Mouse (Mus musculus): ENCODE data around the gene Slc17a9. TPM values are rescaled to one million over a fixed set of nuclear protein-coding genes. Genes with fewer than 3 reads are reported as not detected.

Slc17a9 gene
- polyA plus RNA-seq, 1 experiment from 2014 or later: 0.42 TPM

DNA sequence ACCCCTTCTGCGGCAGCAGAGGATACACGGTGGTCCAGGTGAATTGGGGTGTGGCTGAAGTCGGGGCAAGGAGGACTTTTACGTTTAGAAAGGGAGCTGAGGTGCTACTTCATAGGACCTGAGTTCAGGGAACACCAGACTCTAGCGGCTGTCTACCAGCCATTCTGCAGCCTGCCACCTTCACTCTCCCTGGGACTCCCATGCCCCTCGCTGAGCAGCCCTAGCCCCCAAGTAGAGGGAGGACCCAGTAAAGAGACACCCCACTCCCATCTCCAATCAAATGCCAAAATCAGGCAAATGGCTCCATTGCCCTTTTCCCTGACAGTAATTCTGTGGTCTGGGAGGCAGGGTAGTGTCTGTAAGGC lies 333 bp downstream of the Slc17a9 start:
- Histone ChIP-seq H3K9me3 (ENCODE audit: control insufficient read depth, low read length) (no peaks in the 10 kb centered on the region), H3K4me2 (ENCODE audit: low read depth) (no peak overlapping the region), H3K4me1 (ENCODE audit: control insufficient read depth, insufficient read depth, low read length) (no peaks in the 10 kb centered on the region), H3K27ac (ENCODE audit: low read depth, low read length) (no peak overlapping the region), H3K4me3 (ENCODE audit: low read depth, low read length) (no peak overlapping the region), H3K36me3 (ENCODE audit: control insufficient read depth, insufficient read depth, low read length) (peaks cover 9% of the 10 kb centered on the region), H3K9ac (ENCODE audit: low read length) (no peak overlapping the region), H3K27me3 (ENCODE audit: control insufficient read depth, insufficient read depth, low read length) (no peaks in the 10 kb centered on the region)
- no peak for DNase-seq (ENCODE audit: low spot score)
- ATAC-seq (ENCODE audit: insufficient read depth, low FRiP score, low TSS enrichment): no peak
- WGBS: 5% methylated on average over 6 of the region's 6 CpGs

DNA sequence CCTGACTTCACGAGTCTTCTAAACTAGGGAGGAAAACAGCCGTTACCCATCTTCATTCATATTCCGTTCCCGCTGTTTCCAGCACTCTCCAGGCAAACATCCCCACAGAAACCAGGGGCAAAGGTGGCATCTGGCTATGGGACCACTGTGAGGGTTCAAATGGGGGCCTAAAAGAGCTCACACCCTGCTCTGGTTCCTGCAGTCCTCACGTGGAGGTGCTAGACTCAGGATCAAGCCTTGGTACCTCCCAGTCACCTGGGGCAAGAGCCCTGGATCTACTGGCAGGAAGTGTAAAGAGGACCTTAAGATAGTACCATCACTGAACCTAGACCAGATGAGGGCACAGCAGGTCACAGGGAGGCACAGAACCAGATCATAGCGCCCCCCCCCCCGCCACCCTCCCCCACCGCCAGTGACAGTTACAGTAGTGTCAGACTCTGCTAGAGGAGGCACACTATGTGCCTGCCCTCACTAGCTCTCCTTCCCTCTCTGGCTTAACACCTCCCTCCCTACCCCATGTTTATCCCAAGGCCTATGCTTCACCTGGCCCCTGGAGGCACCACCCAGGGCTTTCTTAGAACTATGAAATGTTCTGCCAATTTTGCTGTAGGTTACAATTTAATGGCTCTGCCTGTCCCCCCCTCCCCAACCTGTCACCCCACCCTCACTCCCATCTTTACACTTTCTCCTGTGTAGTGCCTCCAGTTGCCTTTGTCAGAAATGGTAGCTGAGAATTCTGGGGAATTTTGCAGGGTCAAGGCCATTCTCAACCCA lies 980 bp downstream of the Slc17a9 start:
- peaks cover 9% of the 10 kb centered on the region for H3K36me3 ChIP-seq (ENCODE audit: control insufficient read depth, insufficient read depth, low read length)
- H3K4me2 ChIP-seq (ENCODE audit: low read depth): no peak overlapping the region
- 44% methylated on average over 8 of the region's 8 CpGs for WGBS
- ATAC-seq (ENCODE audit: insufficient read depth, low FRiP score, low TSS enrichment) (no peak), DNase-seq (ENCODE audit: low spot score) (no peak)
- H3K27ac ChIP-seq (ENCODE audit: low read depth, low read length): no peak overlapping the region
- no peaks in the 10 kb centered on the region for H3K9me3 ChIP-seq (ENCODE audit: control insufficient read depth, low read length)
- H3K9ac ChIP-seq (ENCODE audit: low read length): no peak overlapping the region
- no peaks in the 10 kb centered on the region for H3K4me1 ChIP-seq (ENCODE audit: control insufficient read depth, insufficient read depth, low read length)
- H3K27me3 ChIP-seq (ENCODE audit: control insufficient read depth, insufficient read depth, low read length): no peaks in the 10 kb centered on the region
- H3K4me3 ChIP-seq (ENCODE audit: low read depth, low read length): no peak overlapping the region

DNA sequence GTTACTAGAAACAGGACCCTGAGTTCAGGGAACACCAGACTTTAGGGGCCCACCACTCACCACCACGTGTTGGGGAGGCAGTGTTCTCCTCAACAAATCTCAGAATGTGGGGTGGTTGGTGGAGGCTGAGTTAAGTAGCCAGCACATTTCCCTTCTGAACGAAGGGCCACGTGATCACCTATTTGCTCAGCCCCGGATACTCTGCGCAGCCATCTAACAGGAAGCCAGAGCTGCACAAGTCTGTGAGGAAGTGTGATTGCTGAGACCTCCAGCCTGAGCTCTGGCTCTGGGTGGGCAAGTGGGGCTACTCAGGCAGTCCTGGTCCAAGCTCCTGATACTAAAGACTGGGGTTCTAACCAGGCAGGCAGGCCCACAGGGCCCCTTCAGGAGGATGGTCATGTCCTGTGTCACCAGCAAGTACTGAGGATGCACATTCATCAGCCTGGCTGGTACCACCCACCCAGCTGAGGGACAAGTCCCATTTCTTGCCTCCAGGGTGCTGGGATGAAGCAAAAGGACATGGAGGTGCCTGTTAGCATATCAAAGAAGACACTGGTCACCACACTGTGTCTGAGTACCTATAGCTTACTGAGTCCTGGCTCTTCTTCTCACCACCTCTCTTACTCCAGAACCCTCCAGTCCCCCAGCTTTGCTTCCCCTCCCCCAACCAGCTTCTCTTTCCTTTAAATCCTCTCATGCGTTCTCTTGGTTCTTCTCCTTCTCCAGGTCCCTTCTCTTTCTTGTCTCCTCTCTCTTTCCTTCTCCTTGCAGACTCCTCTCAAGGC lies 1.8 kb downstream of the Slc17a9 start:
- no peak overlapping the region for H3K4me3 ChIP-seq (ENCODE audit: low read depth, low read length)
- 78% methylated on average over 6 of the region's 6 CpGs for WGBS
- H3K9me3 ChIP-seq (ENCODE audit: control insufficient read depth, low read length): no peaks in the 10 kb centered on the region
- no peaks in the 10 kb centered on the region for H3K4me1 ChIP-seq (ENCODE audit: control insufficient read depth, insufficient read depth, low read length)
- H3K27me3 ChIP-seq (ENCODE audit: control insufficient read depth, insufficient read depth, low read length): no peaks in the 10 kb centered on the region
- no peak overlapping the region for H3K27ac ChIP-seq (ENCODE audit: low read depth, low read length)
- peaks cover 8% of the 10 kb centered on the region for H3K36me3 ChIP-seq (ENCODE audit: control insufficient read depth, insufficient read depth, low read length)
- ATAC-seq (ENCODE audit: insufficient read depth, low FRiP score, low TSS enrichment): no peak
- no peak overlapping the region for H3K9ac ChIP-seq (ENCODE audit: low read length)
- no peak overlapping the region for H3K4me2 ChIP-seq (ENCODE audit: low read depth)
- DNase-seq (ENCODE audit: low spot score): no peak

DNA sequence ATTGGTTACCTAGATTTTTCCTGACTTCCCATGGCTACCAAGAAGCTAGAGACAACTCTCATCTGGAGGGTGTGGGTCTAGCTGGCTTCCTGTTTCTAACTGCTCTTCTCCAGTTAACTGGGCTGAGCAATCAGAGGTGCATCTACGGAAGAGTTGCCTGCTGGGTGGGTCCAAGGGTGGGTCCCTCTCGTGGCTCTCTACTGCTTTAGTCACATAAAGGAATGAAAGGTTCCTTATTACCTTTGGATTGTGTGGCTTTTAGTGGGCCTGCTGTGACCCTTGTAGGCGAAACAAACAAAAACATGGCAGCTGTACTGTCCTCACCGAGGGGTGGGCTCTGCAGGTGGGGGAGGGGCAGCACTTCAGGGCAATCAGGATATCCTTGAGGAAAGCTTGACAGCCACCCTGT lies 2.6 kb downstream of the Slc17a9 start:
- no peak for DNase-seq (ENCODE audit: low spot score)
- Histone ChIP-seq H3K36me3 (ENCODE audit: control insufficient read depth, insufficient read depth, low read length) (peaks cover 4% of the 10 kb centered on the region; the same call in 1 of the 2 replicates), H3K27me3 (ENCODE audit: control insufficient read depth, insufficient read depth, low read length) (no peaks in the 10 kb centered on the region), H3K27ac (ENCODE audit: low read depth, low read length) (no peak overlapping the region), H3K4me3 (ENCODE audit: low read depth, low read length) (no peak overlapping the region), H3K9me3 (ENCODE audit: control insufficient read depth, low read length) (no peaks in the 10 kb centered on the region), H3K4me1 (ENCODE audit: control insufficient read depth, insufficient read depth, low read length) (no peaks in the 10 kb centered on the region), H3K9ac (ENCODE audit: low read length) (no peak overlapping the region), H3K4me2 (ENCODE audit: low read depth) (no peak overlapping the region)
- no peak for ATAC-seq (ENCODE audit: insufficient read depth, low FRiP score, low TSS enrichment)
- WGBS: 47% methylated on average over 4 of the region's 4 CpGs

DNA sequence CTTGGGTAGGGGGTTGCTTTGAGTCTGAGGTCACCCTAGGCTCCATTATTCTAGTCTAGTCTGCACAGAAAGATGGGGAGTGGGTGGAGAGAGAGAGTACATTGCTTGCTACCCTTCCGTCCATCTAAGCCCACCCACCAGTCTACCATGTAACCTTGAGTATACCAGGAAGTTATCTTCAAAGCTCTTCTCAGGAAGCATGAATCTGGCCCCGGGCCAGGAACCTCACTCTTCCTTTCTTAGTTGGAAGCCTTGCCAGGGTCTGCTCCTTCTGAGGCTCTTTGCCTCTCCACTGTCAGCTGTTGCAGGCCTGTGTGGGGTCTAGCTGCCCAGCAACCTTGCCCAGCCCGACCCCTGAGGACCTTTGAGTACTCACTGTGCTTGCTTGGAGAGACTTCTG lies 6.0 kb downstream of the Slc17a9 start:
- Histone ChIP-seq H3K9ac (ENCODE audit: low read length) (no peak overlapping the region), H3K9me3 (ENCODE audit: control insufficient read depth, low read length) (no peaks in the 10 kb centered on the region), H3K4me3 (ENCODE audit: low read depth, low read length) (no peak overlapping the region), H3K4me1 (ENCODE audit: control insufficient read depth, insufficient read depth, low read length) (no peaks in the 10 kb centered on the region), H3K4me2 (ENCODE audit: low read depth) (no peak overlapping the region), H3K36me3 (ENCODE audit: control insufficient read depth, insufficient read depth, low read length) (no peaks in the 10 kb centered on the region), H3K27ac (ENCODE audit: low read depth, low read length) (no peak overlapping the region), H3K27me3 (ENCODE audit: control insufficient read depth, insufficient read depth, low read length) (no peaks in the 10 kb centered on the region)
- no peak for ATAC-seq (ENCODE audit: insufficient read depth, low FRiP score, low TSS enrichment)
- no peak for DNase-seq (ENCODE audit: low spot score)
- 70% methylated on average over 3 of the region's 3 CpGs for WGBS

DNA sequence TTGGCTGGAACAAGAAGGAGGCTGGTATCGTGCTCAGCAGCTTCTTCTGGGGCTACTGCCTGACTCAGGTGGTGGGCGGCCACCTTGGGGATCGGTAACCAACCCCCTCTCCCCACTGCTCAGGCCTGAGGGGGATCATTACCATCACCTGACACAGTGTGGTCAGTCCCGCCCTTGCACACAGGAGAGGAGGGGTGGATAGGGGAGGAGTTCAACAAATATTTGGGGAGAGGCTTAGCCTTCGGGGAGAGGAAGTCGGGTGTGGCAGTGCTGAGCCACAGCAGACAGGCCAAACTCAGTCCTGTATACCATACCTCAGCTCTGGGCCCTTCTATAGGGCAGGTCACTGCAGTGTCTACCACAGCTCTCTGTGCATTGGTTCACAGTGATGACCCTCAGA lies 6.9 kb downstream of the Slc17a9 start:
- H3K27ac ChIP-seq (ENCODE audit: low read depth, low read length): no peak overlapping the region
- WGBS: 67% methylated on average over 6 of the region's 6 CpGs
- H3K36me3 ChIP-seq (ENCODE audit: control insufficient read depth, insufficient read depth, low read length): no peaks in the 10 kb centered on the region
- no peak for ATAC-seq (ENCODE audit: insufficient read depth, low FRiP score, low TSS enrichment)
- no peak for DNase-seq (ENCODE audit: low spot score)
- no peaks in the 10 kb centered on the region for H3K4me1 ChIP-seq (ENCODE audit: control insufficient read depth, insufficient read depth, low read length)
- no peak overlapping the region for H3K4me2 ChIP-seq (ENCODE audit: low read depth)
- no peaks in the 10 kb centered on the region for H3K9me3 ChIP-seq (ENCODE audit: control insufficient read depth, low read length)
- H3K9ac ChIP-seq (ENCODE audit: low read length): no peak overlapping the region
- H3K27me3 ChIP-seq (ENCODE audit: control insufficient read depth, insufficient read depth, low read length): no peaks in the 10 kb centered on the region
- no peak overlapping the region for H3K4me3 ChIP-seq (ENCODE audit: low read depth, low read length)

DNA sequence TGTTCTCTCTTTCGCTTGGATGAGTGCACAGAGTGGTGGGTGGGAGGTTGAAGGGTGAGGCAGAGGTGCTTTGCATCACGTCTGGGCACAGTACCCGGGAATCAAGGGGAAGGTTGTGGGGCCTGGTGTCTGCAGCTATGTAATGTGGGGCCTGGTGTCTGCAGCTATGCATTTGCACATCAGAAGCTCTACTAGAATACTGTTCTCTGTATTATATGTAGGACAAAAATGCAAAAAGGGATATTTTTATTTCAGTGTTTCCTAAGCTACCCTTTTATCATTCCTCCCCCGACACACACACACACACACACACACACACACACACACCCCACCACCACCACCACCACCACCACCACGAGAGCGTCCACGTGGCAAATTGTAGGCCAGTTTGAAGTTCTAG lies 10.2 kb downstream of the Slc17a9 start:
- no peaks in the 10 kb centered on the region for H3K27me3 ChIP-seq (ENCODE audit: control insufficient read depth, insufficient read depth, low read length)
- no peak overlapping the region for H3K9ac ChIP-seq (ENCODE audit: low read length)
- no peak overlapping the region for H3K4me3 ChIP-seq (ENCODE audit: low read depth, low read length)
- H3K4me1 ChIP-seq (ENCODE audit: control insufficient read depth, insufficient read depth, low read length): no peaks in the 10 kb centered on the region
- no peaks in the 10 kb centered on the region for H3K36me3 ChIP-seq (ENCODE audit: control insufficient read depth, insufficient read depth, low read length)
- H3K4me2 ChIP-seq (ENCODE audit: low read depth): no peak overlapping the region
- ATAC-seq (ENCODE audit: insufficient read depth, low FRiP score, low TSS enrichment) (no peak), DNase-seq (ENCODE audit: low spot score) (no peak)
- H3K27ac ChIP-seq (ENCODE audit: low read depth, low read length): no peak overlapping the region
- 87% methylated on average over 7 of the region's 7 CpGs for WGBS
- H3K9me3 ChIP-seq (ENCODE audit: control insufficient read depth, low read length): no peaks in the 10 kb centered on the region

DNA sequence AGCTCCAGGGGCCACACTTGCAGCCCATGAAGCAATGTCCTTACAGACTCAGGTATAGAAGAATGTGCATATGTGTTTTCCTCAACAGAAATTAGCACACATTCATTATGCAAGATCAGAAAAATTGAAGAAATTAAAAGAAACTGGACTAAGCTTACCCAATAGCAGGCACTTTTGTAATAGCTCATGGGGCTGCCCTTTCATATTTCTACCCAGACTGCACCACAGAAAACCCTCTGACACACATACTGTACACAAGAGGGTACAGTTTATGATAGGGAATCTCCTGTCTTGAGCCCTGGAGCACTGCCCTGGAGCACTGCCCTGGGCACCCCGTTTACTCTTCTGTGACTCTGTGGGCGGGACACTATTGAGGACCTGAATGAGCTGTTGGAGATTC lies 12.9 kb downstream of the Slc17a9 start:
- ATAC-seq (ENCODE audit: insufficient read depth, low FRiP score, low TSS enrichment): no peak

DNA sequence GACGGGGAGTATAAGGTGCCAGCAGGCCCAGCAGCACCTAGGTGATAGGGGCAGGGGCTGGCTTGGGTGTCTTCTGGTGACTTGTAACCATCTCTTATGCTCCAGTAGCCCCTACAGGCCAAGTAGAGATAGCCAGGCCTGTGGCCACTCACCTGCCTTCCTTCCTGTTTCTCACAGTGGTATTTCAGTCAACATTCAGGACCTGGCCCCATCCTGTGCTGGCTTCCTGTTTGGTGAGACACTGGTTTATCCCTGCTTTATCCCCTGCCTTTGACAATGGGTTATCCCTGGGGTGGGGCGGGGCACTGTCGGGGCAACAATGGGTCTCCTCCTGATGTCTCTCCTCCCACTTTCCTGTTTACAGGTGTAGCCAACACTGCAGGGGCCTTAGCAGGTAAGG lies 15.3 kb downstream of the Slc17a9 start:
- no peak for ATAC-seq (ENCODE audit: insufficient read depth, low FRiP score, low TSS enrichment)
- no peaks in the 10 kb centered on the region for H3K27me3 ChIP-seq (ENCODE audit: control insufficient read depth, insufficient read depth, low read length)
- no peak overlapping the region for H3K4me2 ChIP-seq (ENCODE audit: low read depth)
- H3K4me3 ChIP-seq (ENCODE audit: low read depth, low read length): no peak overlapping the region
- no peak overlapping the region for H3K9ac ChIP-seq (ENCODE audit: low read length)
- H3K27ac ChIP-seq (ENCODE audit: low read depth, low read length): no peak overlapping the region
- H3K9me3 ChIP-seq (ENCODE audit: control insufficient read depth, low read length): no peaks in the 10 kb centered on the region
- WGBS: 34% methylated on average over 3 of the region's 3 CpGs
- no peaks in the 10 kb centered on the region for H3K36me3 ChIP-seq (ENCODE audit: control insufficient read depth, insufficient read depth, low read length)
- no peak for DNase-seq (ENCODE audit: low spot score)
- no peaks in the 10 kb centered on the region for H3K4me1 ChIP-seq (ENCODE audit: control insufficient read depth, insufficient read depth, low read length)

More for the DNA sequence above, 12.9 kb downstream of the Slc17a9 start:
- H3K27ac ChIP-seq (ENCODE audit: low read depth, low read length): no peak overlapping the region
- H3K9me3 ChIP-seq (ENCODE audit: control insufficient read depth, low read length): no peaks in the 10 kb centered on the region
- 78% methylated on average over 2 of the region's 2 CpGs for WGBS
- no peaks in the 10 kb centered on the region for H3K27me3 ChIP-seq (ENCODE audit: control insufficient read depth, insufficient read depth, low read length)
- no peaks in the 10 kb centered on the region for H3K4me1 ChIP-seq (ENCODE audit: control insufficient read depth, insufficient read depth, low read length)
- H3K4me2 ChIP-seq (ENCODE audit: low read depth): no peak overlapping the region
- H3K4me3 ChIP-seq (ENCODE audit: low read depth, low read length): no peak overlapping the region
- no peaks in the 10 kb centered on the region for H3K36me3 ChIP-seq (ENCODE audit: control insufficient read depth, insufficient read depth, low read length)
- no peak for DNase-seq (ENCODE audit: low spot score)
- H3K9ac ChIP-seq (ENCODE audit: low read length): no peak overlapping the region
